Mouse (Mus musculus) C2C12 (cell line): ENCODE data around the gene Ccl28. TPM values are rescaled to one million over a fixed set of nuclear protein-coding genes. Genes with fewer than 3 reads are reported as not detected.
"Not testable (repeated sequence)": the region's sequence is repeated elsewhere in the genome, so short reads cannot be mapped to it uniquely, and the experiment has no call there.

Source experiments
- H3K27me3 ChIP-seq: one replicate; pipeline ENCODE4 v1.6.1; 2011; ENCODE audit not compliant: control insufficient read depth, insufficient read depth, insufficient read length
- H3K36me3 ChIP-seq: one replicate; pipeline ENCODE4 v1.6.1; 2011; ENCODE audit not compliant: control insufficient read depth, insufficient read depth
- H3K4me3 ChIP-seq: one replicate; pipeline ENCODE4 v1.5.1; 2011; ENCODE audit warnings: mild to moderate bottlenecking, control low read depth; ENCODE audit not compliant: poor library complexity, insufficient read depth, severe bottlenecking
- H3K79me2 ChIP-seq: one replicate; pipeline ENCODE4 v1.6.1; 2011; ENCODE audit not compliant: control insufficient read depth, insufficient read depth
- H3K79me3 ChIP-seq: one replicate; pipeline ENCODE4 v1.6.1; 2011; ENCODE audit warnings: low read depth, control low read depth
- H3ac ChIP-seq: one replicate; pipeline ENCODE3; 2011; ENCODE audit warnings: low read depth; ENCODE audit not compliant: control insufficient read depth, insufficient read length
- CEBPB ChIP-seq: IDR thresholded peaks from one replicate; pipeline ENCODE4 v1.6.1; 2011; ENCODE audit warnings: low read depth, mild to moderate bottlenecking, control low read depth, moderate library complexity
- CTCF ChIP-seq: IDR thresholded peaks from one replicate; pipeline ENCODE4 v1.5.1; 2011; ENCODE audit not compliant: control insufficient read depth, insufficient read depth, insufficient read length
- FOSL1 ChIP-seq: IDR thresholded peaks from one replicate; pipeline ENCODE4 v1.8.0; 2011; ENCODE audit warnings: mild to moderate bottlenecking, low read length; ENCODE audit not compliant: poor library complexity, insufficient read depth, severe bottlenecking
- MAX ChIP-seq: IDR thresholded peaks from one replicate; pipeline ENCODE4 v1.6.1; 2011; ENCODE audit warnings: mild to moderate bottlenecking, control low read depth
- MYOD1 ChIP-seq: IDR thresholded peaks from one replicate; pipeline ENCODE4 v1.6.1; 2011; ENCODE audit warnings: low read depth; ENCODE audit not compliant: control insufficient read depth, insufficient read length
- MYOG ChIP-seq: IDR thresholded peaks from one replicate; pipeline ENCODE4 v1.6.1; 2011; ENCODE audit not compliant: control insufficient read depth, insufficient read length; ENCODE audit errors: extremely low read depth
- USF1 ChIP-seq: IDR thresholded peaks from one replicate; pipeline ENCODE4 v1.6.1; 2011; ENCODE audit warnings: low read depth, mild to moderate bottlenecking, control low read depth, moderate library complexity
- polyA plus RNA-seq: library from polyadenylated mRNA; unstranded; fragments of >200 nt; fragmentation: generic; extraction: Trizol; gene quantifications from one replicate; pipeline ENCODE4 v1.2.1, GENCODE M21; 2012; ENCODE audit warnings: missing spikeins

Gene Ccl28
- polyA plus RNA-seq, 1 experiment = not detected

- Histone ChIP-seq H3K4me3 (no peak overlapping the region), H3K36me3 (no peaks in the 10 kb centered on the region), H3K27me3 (no peaks in the 10 kb centered on the region), H3K79me3 (no peaks in the 10 kb centered on the region), H3K79me2 (no peaks in the 10 kb centered on the region), H3ac (no peak overlapping the region)
- TF ChIP-seq CEBPB (no peak), FOSL1 (no peak), MAX (no peak), CTCF (no peak), MYOG (no peak), USF1 (no peak), MYOD1 (no peak)
Observed at GRCm38 (mm10) chr13:119618841-119619240, 4.8 kb upstream of the Ccl28 start.

GRCm38 (mm10) chr13:119619735-119620134, 3.9 kb upstream of the Ccl28 start:
- TF ChIP-seq CEBPB = no peak
- TF ChIP-seq MAX = no peak
- no peak for TF ChIP-seq MYOG
- Histone ChIP-seq H3K36me3 (no peaks in the 10 kb centered on the region), H3K79me2 (no peaks in the 10 kb centered on the region), H3K27me3 (no peaks in the 10 kb centered on the region), H3K79me3 (no peaks in the 10 kb centered on the region), H3ac (no peak overlapping the region), H3K4me3 (no peak overlapping the region)

- H3K4me3 ChIP-seq, H3ac ChIP-seq, H3K27me3 ChIP-seq, H3K79me3 ChIP-seq, H3K36me3 ChIP-seq, H3K79me2 ChIP-seq: not testable (repeated sequence)
Observed at GRCm38 (mm10) chr13:119625952-119626351, 2.3 kb downstream of the Ccl28 start.

GRCm38 (mm10) chr13:119631482-119632155, 8.0 kb downstream of the Ccl28 start:
- H3K4me3 ChIP-seq = no peak overlapping the region
- H3K79me3 ChIP-seq = no peaks in the 10 kb centered on the region
- H3K79me2 ChIP-seq = no peaks in the 10 kb centered on the region
- H3ac ChIP-seq = no peak overlapping the region
- H3K36me3 ChIP-seq = no peaks in the 10 kb centered on the region
- no peak for TF ChIP-seq MYOG
- no peak for TF ChIP-seq MYOD1
- TF ChIP-seq CEBPB = no peak
- no peaks in the 10 kb centered on the region for H3K27me3 ChIP-seq

- TF ChIP-seq MYOG = no peak
- H3K27me3 ChIP-seq = no peaks in the 10 kb centered on the region
- no peaks in the 10 kb centered on the region for H3K79me3 ChIP-seq
- H3ac ChIP-seq = no peak overlapping the region
- no peak overlapping the region for H3K4me3 ChIP-seq
- no peaks in the 10 kb centered on the region for H3K36me3 ChIP-seq
- no peaks in the 10 kb centered on the region for H3K79me2 ChIP-seq
Observed at GRCm38 (mm10) chr13:119632156-119632548, 8.5 kb downstream of the Ccl28 start.

- Histone ChIP-seq H3K79me2 (no peaks in the 10 kb centered on the region), H3ac (no peak overlapping the region), H3K79me3 (no peaks in the 10 kb centered on the region), H3K27me3 (no peaks in the 10 kb centered on the region), H3K4me3 (no peak overlapping the region), H3K36me3 (no peaks in the 10 kb centered on the region)
- no peak for TF ChIP-seq MYOD1
- no peak for TF ChIP-seq CEBPB
Observed at GRCm38 (mm10) chr13:119635496-119635895, 11.9 kb downstream of the Ccl28 start.

GRCm38 (mm10) chr13:119637837-119638236, 14.2 kb downstream of the Ccl28 start:
- TF ChIP-seq USF1 (no peak), FOSL1 (no peak), MYOD1 (no peak), CTCF (no peak), MAX (no peak), CEBPB (no peak), MYOG (no peak)
- Histone ChIP-seq H3K79me3 (no peaks in the 10 kb centered on the region), H3ac (no peak overlapping the region), H3K36me3 (no peaks in the 10 kb centered on the region), H3K27me3 (no peaks in the 10 kb centered on the region), H3K79me2 (no peaks in the 10 kb centered on the region), H3K4me3 (no peak overlapping the region)
